Mouse (Mus musculus): ENCODE results near the gene Cyp4f18.

- TF ChIP-seq CTCF (IDR thresholded peaks at IDR 0.05; ENCODE audit: low read depth, low read length) = no peak
- no peak for TF ChIP-seq POLR2A (IDR thresholded peaks at IDR 0.05; ENCODE audit: borderline replicate concordance, low read depth, low read length)
Measured at GRCm38 (mm10) chr8:71950482-71951221, 58.8 kb downstream of the Cyp4f18 start, which contains the start of gene Zfp961.

All from bone marrow macrophage, adult 2 months (primary cell).